Mouse (Mus musculus): Measurements from ENCODE around the gene Chrna10.

- TF ChIP-seq CTCF (IDR thresholded peaks at IDR 0.05; ENCODE audit: low read depth, low read length), result no peak
- TF ChIP-seq POLR2A (IDR thresholded peaks at IDR 0.05; ENCODE audit: extremely low read depth, insufficient read depth, low read length), result no peak
Observed at GRCm38 (mm10) chr7:102087336-102087735, 29.3 kb downstream of the Chrna10 start.

Data from liver, adult 2 months (tissue).